Mouse (Mus musculus): ENCODE data around the gene Olfr649. TPM values are rescaled to one million over a fixed set of nuclear protein-coding genes. Genes with fewer than 3 reads are reported as not detected.

Gene Olfr649
- not detected in 2 replicates for polyA plus RNA-seq (2016; fragmentation: Nextera tagmentation; extraction: Ambion mirVana)

DNA sequence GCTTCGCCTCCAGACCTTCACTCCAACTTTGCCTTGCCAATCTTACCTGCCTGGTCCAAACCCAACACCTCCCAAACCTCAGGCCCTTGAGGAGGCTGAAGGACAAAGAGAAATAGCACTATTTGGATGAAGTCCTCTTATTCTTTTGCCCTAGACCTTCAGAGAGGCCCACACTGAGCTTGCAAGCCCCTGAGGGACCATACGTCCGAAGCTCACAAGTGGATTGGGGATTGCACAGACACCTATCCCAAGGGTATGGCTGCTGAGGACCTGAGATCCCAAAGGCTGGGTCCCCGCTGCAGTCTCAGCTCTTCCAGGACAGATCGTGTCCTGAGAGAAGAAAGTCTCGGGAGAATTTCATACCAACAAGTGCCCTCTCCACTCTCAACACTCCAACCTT, at the start of gene Olfr649:
TSS of gene Olfr649 (minus strand) at position 101 of the 400 bp plus-strand sequence.
- no peaks in the 10 kb centered on the region for H3K4me1 ChIP-seq
- WGBS = 86% methylated on average over 6 of the region's 6 CpGs
- no peak within 1 kb of the TSS for H3K27ac ChIP-seq (replicated peaks)
- no peaks in the 10 kb centered on the region for H3K27me3 ChIP-seq (replicated peaks; ENCODE audit: low read depth, poor library complexity, severe bottlenecking)
- H3K36me3 ChIP-seq (replicated peaks) = no peaks in the 10 kb centered on the region
- DNase-seq (ENCODE audit: low spot score) = no peak
- no peaks in the 10 kb centered on the region for H3K9me3 ChIP-seq
- no peak within 1 kb of the TSS for H3K4me3 ChIP-seq

DNA sequence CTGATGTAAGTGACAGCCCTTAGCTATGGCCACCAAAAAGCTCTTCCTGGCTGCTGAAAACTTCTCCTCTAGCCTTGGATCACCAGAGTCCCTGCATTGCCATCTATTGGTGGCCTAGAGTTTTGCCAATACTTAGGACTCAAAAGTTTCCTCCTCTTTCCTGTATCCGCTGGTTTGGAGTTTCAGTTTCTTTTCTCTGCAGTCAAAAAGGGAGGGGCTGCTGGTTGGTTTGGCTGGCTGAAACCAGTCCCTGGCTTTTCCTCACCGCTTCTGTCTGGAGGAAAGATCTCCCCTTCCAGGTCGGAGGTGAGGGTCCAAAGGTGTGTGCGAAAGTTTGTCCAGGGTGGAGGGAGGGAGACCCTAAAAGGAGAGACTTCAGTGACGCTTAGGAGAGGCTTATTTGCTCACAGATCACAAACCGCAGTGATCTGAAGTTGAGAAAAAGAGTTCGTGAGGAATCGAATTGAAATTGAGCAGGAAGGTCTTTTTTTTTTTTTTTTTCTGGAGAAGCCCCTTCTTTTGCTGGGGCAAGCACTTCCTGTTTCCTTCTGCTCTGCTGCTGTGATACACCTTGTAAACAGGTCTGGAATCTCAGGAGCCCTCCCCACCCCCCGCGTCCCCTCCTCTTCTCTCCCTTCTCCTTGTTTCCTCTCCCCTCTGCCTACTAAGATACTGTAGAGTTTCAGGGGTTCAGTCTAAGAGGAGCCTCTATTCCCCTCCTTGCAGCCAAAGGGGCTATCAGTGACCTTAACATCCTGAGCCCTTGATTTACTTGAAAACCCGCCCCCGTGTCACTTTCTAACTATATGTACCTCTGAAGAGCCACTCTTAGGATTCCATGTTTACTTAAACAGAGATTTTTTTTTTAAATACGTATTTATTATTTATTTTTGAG, 48.7 kb upstream of the Olfr649 start, which contains the start of gene Trim34a:
TSS of gene Trim34a (plus strand) at position 171 of the 895 bp plus-strand sequence.
- no peaks in the 10 kb centered on the region for H3K9me3 ChIP-seq
- no peaks in the 10 kb centered on the region for H3K27me3 ChIP-seq (replicated peaks; ENCODE audit: low read depth, poor library complexity, severe bottlenecking)
- peak; percentile 58 for DNase-seq (ENCODE audit: low spot score)
- H3K27ac ChIP-seq (replicated peaks) = peak within 1 kb of the TSS; percentile 84
- WGBS = 9% methylated on average over 13 of the region's 13 CpGs
- H3K36me3 ChIP-seq (replicated peaks) = no peaks in the 10 kb centered on the region
- peak within 1 kb of the TSS; percentile 56 for H3K4me3 ChIP-seq
- H3K4me1 ChIP-seq = 0 out of 2 replicates have a peak, but pooled peaks cover 2% of the 10 kb centered on the region

DNA sequence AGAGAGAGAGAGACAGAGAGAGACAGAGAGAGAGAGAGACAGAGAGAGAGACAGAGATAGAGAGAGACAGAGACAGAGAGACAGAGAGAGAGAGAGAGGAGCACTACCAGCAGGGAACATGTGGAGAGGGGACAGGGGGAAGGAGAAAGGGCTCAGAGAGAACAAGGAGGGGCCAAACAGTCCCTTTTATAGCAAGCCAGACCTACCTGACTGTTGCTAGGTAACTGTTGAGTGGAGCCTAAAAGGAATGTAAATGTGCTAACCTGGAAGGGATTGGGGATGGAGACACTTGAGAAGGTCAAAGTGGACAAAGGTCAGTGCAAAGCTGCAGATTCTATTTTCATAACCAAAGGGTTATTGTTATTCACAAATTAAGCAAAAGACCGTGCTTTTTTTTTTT, 47.8 kb upstream of the Olfr649 start:
- 59% methylated on average over 1 of the region's 1 CpGs for WGBS

DNA sequence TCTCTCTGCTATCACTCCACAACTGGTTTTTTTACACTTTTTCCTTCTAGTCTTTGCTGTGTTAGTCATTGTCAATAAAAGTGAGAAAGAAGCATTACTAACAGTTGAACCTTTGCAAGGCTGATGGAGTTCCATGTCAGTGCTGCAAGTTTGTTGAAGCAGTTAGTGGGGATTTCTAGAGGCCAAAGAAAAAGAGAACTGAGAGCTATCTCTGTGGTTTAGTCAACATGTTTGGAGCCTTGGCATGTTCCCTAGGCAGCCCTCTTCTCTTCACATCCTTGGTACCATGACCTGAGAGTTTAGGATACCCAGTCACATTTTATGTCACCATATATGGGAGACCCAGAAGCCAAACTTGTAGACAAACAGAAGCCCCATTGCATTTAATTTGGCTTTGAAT, 45.1 kb upstream of the Olfr649 start:
- no peaks in the 10 kb centered on the region for H3K36me3 ChIP-seq (replicated peaks)
- no peak overlapping the region for H3K4me3 ChIP-seq
- DNase-seq (ENCODE audit: low spot score) = no peak
- H3K4me1 ChIP-seq = 0 out of 2 replicates have a peak, but pooled peaks cover 2% of the 10 kb centered on the region
- no peaks in the 10 kb centered on the region for H3K27me3 ChIP-seq (replicated peaks; ENCODE audit: low read depth, poor library complexity, severe bottlenecking)
- no peaks in the 10 kb centered on the region for H3K9me3 ChIP-seq
- no peak overlapping the region for H3K27ac ChIP-seq (replicated peaks)

More for the DNA sequence above, 47.8 kb upstream of the Olfr649 start:
- Histone ChIP-seq H3K36me3 (replicated peaks) (no peaks in the 10 kb centered on the region), H3K4me1 (0 out of 2 replicates have a peak, but pooled peaks cover 2% of the 10 kb centered on the region), H3K4me3 (no peak overlapping the region), H3K27ac (replicated peaks) (no peak overlapping the region), H3K9me3 (no peaks in the 10 kb centered on the region), H3K27me3 (replicated peaks; ENCODE audit: low read depth, poor library complexity, severe bottlenecking) (no peaks in the 10 kb centered on the region)
- DNase-seq (ENCODE audit: low spot score) = no peak

DNA sequence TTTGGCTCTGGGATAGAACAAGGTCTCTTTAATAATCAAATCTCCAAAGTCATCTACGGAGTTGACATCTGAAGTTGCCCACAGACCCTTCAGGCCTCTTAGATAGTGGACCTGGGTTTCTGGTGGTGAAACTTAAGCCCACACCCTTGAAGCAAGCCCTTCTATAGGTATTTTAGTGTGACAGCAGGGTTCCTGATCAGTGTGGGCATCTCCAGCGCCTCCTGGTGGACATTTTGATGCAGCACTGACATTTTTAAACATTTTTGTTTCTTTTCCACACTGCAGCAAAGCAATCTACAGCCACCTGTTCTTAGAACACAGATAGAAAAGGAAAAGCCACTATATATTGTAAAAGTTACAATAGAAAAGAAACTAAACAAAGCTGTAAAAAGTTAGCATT, 35.4 kb upstream of the Olfr649 start:
- WGBS = 36% methylated on average over 2 of the region's 2 CpGs
- Histone ChIP-seq H3K4me3 (no peak overlapping the region), H3K27me3 (replicated peaks; ENCODE audit: low read depth, poor library complexity, severe bottlenecking) (no peaks in the 10 kb centered on the region), H3K27ac (replicated peaks) (no peak overlapping the region), H3K9me3 (no peaks in the 10 kb centered on the region), H3K4me1 (no peaks in the 10 kb centered on the region), H3K36me3 (replicated peaks) (peaks cover 4% of the 10 kb centered on the region; the same call in 1 of the 2 replicates)
- peak; percentile 42 for DNase-seq (ENCODE audit: low spot score)

DNA sequence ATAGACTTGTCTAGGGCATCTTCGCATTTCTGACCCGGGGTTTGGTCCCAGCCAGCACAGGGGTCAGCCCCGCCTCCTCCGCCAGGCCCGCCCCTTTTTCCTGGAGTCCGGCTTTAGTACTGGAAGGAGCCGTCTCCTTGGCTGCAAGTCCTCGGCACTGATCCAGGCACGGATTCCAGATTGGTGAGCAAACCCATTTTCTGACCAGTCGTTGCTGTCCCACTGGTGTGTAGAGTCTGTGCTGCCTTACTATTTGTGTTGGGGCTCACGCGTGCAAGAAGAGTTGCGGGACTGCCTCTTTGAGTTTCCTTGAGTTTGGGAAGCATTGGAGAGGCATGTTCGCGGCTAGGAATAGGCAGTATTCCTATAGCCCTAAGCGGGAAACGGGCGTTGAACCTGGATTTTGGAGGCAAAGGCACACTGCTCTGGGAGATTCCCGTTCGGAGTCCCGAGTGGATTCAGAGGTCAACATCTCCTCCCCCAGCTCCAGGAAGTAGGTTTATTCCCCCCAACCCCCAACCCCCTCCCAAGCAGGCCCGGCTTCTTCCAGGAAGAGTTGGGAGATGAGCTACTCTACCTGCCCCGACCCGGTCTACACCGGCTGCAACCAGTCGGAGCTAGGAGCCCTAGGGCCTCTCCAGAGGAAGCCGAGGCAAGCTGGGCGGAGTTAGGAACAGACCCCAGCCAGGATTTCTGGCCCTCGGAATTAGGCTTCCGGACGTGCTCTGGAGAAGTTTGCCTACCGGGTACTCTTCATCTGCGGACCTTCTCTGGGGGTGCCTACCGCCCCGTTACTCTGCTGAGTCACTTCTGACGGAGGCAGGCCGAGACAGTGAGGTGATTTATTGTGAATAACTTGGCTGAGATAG, 23.1 kb upstream of the Olfr649 start, which contains the start of gene Trim6:
TSS of gene Trim6 (plus strand) at position 93 of the 869 bp plus-strand sequence.
- no peaks in the 10 kb centered on the region for H3K27me3 ChIP-seq (replicated peaks; ENCODE audit: low read depth, poor library complexity, severe bottlenecking)
- H3K4me1 ChIP-seq = peaks cover 11% of the 10 kb centered on the region
- H3K9me3 ChIP-seq = no peaks in the 10 kb centered on the region
- DNase-seq (ENCODE audit: low spot score) = peak; percentile 80
- H3K4me3 ChIP-seq = peak within 1 kb of the TSS; percentile 60
- no peaks in the 10 kb centered on the region for H3K36me3 ChIP-seq (replicated peaks)
- WGBS = 2% methylated on average over 37 of the region's 37 CpGs
- H3K27ac ChIP-seq (replicated peaks) = peak within 1 kb of the TSS; percentile 81

DNA sequence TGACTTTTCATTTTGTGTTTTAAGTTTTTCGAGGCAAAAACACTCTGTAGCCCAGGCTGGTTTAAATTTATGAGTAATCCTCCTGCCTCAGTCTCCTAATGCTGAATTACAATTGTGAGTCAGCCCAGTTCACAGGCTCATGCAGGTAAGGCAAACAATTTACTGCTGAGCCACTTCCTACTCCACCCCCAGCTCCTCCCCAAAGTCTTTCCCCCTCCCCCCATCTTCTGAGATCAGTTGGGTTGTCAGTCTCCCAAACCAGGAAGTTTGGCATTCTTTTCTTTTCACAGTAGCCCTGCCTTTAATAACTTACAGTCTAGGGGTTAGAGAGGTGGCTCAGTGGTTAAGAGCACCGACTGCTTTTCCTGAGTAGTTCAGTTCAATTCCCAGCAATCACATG, 22.1 kb upstream of the Olfr649 start:
- Histone ChIP-seq H3K4me1 (peaks cover 11% of the 10 kb centered on the region), H3K9me3 (no peaks in the 10 kb centered on the region), H3K27ac (replicated peaks) (no peak overlapping the region), H3K4me3 (no peak overlapping the region), H3K36me3 (replicated peaks) (no peaks in the 10 kb centered on the region), H3K27me3 (replicated peaks; ENCODE audit: low read depth, poor library complexity, severe bottlenecking) (no peaks in the 10 kb centered on the region)
- no peak for DNase-seq (ENCODE audit: low spot score)
- WGBS = 74% methylated on average over 2 of the region's 2 CpGs

DNA sequence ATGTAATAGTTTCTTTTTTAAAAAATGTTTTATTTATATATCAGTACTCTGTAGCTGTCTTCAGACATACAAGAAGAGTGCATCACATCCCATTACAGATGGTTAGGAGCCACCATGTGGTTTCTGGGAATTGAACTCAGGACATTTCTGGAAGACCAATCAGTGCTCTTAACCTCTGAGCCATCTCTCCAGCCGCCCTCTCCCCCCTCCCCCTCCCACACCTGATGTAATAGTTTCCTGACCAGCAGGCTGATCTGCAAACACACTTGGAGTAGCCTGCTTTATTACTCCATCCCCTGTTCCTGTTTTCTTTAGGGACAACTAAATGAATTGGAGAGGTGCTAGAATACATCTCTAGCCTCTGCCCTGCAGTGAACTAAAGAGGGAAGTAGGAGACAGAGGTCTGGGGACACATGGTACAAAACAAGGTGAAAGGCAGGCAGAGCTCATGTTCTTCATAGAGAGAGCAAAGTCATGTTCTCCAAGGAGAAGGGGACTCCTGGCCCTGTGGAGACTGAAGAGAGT, 20.3 kb upstream of the Olfr649 start:
- Histone ChIP-seq H3K27me3 (replicated peaks; ENCODE audit: low read depth, poor library complexity, severe bottlenecking) (no peaks in the 10 kb centered on the region), H3K36me3 (replicated peaks) (no peaks in the 10 kb centered on the region), H3K9me3 (no peaks in the 10 kb centered on the region), H3K27ac (replicated peaks) (no peak overlapping the region), H3K4me1 (peaks cover 11% of the 10 kb centered on the region), H3K4me3 (no peak overlapping the region)
- no peak for DNase-seq (ENCODE audit: low spot score)
- 59% methylated on average over 1 of the region's 1 CpGs for WGBS

DNA sequence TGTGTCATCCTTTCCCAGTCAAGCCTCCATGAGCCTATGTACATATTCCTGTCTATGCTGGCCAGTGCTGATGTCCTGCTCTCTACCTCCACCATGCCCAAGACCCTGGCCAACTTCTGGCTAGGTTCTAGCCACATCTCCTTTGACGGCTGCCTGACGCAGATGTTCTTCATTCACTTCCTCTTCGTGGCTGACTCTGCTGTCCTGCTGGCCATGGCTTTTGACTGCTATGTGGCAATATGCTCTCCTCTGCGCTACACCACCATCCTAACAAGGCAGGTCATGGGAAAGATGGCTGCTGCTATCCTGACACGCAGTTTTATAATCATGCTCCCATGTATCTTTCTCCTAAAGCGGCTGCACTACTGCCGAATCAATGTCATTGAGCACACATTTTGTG, 10.4 kb upstream of the Olfr649 start:
- WGBS = 92% methylated on average over 7 of the region's 7 CpGs
- no peaks in the 10 kb centered on the region for H3K9me3 ChIP-seq
- no peaks in the 10 kb centered on the region for H3K4me1 ChIP-seq
- no peak overlapping the region for H3K27ac ChIP-seq (replicated peaks)
- H3K36me3 ChIP-seq (replicated peaks) = no peaks in the 10 kb centered on the region
- no peak for DNase-seq (ENCODE audit: low spot score)
- H3K27me3 ChIP-seq (replicated peaks; ENCODE audit: low read depth, poor library complexity, severe bottlenecking) = no peaks in the 10 kb centered on the region
- no peak overlapping the region for H3K4me3 ChIP-seq

DNA sequence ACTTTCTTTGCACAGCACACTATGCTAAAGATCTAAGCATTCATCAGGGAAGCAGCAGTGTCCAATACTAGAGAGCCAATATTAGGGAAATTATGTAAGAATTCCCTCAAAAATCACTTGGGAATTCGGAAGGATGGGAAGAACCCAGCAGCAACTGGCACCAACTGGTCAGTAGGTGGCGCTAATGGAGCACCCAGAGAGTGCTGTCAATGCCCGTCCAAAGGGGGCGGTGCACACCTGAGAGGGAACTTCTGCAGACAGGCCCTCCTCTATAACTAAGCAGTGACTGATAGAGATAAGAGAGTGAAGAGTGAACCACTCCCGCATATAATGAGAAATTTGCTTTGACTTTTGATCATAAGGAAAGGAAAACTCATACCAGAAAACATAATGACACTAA, 4.0 kb upstream of the Olfr649 start:
- WGBS = 6% methylated on average over 5 of the region's 5 CpGs
- Histone ChIP-seq H3K27ac (replicated peaks) (no peak overlapping the region), H3K4me3 (no peak overlapping the region), H3K4me1 (no peaks in the 10 kb centered on the region), H3K9me3 (no peaks in the 10 kb centered on the region), H3K27me3 (replicated peaks; ENCODE audit: low read depth, poor library complexity, severe bottlenecking) (no peaks in the 10 kb centered on the region), H3K36me3 (replicated peaks) (no peaks in the 10 kb centered on the region)
- peak; percentile 72 for DNase-seq (ENCODE audit: low spot score)

DNA sequence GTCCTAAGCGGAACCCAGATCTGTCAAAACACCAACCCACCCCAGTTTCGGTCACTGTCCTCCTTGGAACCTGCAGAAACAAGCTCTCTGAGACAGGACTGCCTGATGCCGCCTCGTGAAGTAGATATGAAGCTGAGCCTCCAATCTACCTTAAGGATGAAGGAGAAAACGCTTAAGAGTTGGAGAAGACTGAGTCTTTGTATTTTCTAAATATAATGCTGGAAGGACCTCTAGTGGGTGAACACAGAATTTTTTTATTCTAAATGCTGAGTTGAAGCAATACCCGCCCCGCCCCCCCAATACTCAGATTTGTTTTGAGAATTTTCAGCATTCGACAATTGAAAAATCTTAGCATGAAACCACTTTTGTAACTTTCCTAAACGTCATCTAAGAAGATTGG, 4.5 kb downstream of the Olfr649 start:
- Histone ChIP-seq H3K27ac (replicated peaks) (no peak overlapping the region), H3K9me3 (no peaks in the 10 kb centered on the region), H3K4me1 (no peaks in the 10 kb centered on the region), H3K36me3 (replicated peaks) (no peaks in the 10 kb centered on the region), H3K27me3 (replicated peaks; ENCODE audit: low read depth, poor library complexity, severe bottlenecking) (no peaks in the 10 kb centered on the region), H3K4me3 (no peak overlapping the region)
- 64% methylated on average over 9 of the region's 9 CpGs for WGBS
- no peak for DNase-seq (ENCODE audit: low spot score)

DNA sequence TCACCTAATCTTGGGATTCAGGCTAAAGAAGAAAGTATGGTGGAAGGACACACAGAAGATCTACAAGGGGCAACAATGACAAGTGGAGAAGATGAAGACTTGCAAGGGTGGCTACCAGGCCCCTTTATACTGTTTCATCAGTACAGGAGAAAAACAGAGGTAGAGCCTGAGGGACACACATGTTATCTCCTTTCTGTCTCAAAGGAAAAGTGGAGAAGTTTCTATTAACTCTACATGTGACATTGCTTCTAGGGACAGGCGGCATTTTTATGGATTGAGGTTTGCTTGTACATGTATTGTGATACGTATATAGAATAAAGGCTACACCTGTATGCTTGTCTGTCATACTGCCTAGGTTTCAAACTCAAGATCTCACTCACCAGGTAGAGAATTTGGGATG, 12.5 kb downstream of the Olfr649 start, which contains the start of gene Olfr648:
TSS of gene Olfr648 (minus strand) at position 101 of the 400 bp plus-strand sequence.
- no peak within 1 kb of the TSS for H3K27ac ChIP-seq (replicated peaks)
- no peaks in the 10 kb centered on the region for H3K4me1 ChIP-seq
- 88% methylated on average over 2 of the region's 2 CpGs for WGBS

More for the DNA sequence above, 12.5 kb downstream of the Olfr649 start, which contains the start of gene Olfr648:
- no peak for DNase-seq (ENCODE audit: low spot score)
- Histone ChIP-seq H3K36me3 (replicated peaks) (no peaks in the 10 kb centered on the region), H3K4me3 (no peak within 1 kb of the TSS), H3K27me3 (replicated peaks; ENCODE audit: low read depth, poor library complexity, severe bottlenecking) (no peaks in the 10 kb centered on the region), H3K9me3 (no peaks in the 10 kb centered on the region)
